Mouse (Mus musculus) liver, adult 2 months (tissue): Measurements from ENCODE around the gene Ttll5.
A peak's percentile ranks its signal among the peaks of the same experiment; 100 is the strongest.

Experiments used
- CTCF ChIP-seq: fragments of 200-500 bp; IDR thresholded peaks from 2 replicates; pipeline ENCODE4 v1.5.1; 2011; ENCODE audit warnings: low read depth, low read length, control low read depth
- POLR2A ChIP-seq: fragments of 200-500 bp; IDR thresholded peaks from 2 replicates; pipeline ENCODE4 v1.6.1; 2011; ENCODE audit warnings: low read length, control low read depth; ENCODE audit not compliant: insufficient read depth; ENCODE audit errors: extremely low read depth

- TF ChIP-seq CTCF = peak; percentile 37; the same call in 1 of the 2 replicates
- TF ChIP-seq POLR2A = no peak
Observed at GRCm38 (mm10) chr12:85951822-85952221, 127.4 kb downstream of the Ttll5 start.
